Mouse (Mus musculus) heart, embryonic 10.5 days (tissue): ENCODE data around the gene Tex14. TPM values are rescaled to one million over a fixed set of nuclear protein-coding genes. Genes with fewer than 3 reads are reported as not detected.

Experiments used
- DNase-seq: peaks from one replicate; pipeline ENCODE4 v3.0.0-alpha.2; 2017; ENCODE audit warnings: low spot score
- H3K27ac ChIP-seq: fragments of 300-500 bp; sonication (generic); 2 replicates; pipeline ENCODE4 v1.5.1; 2016; ENCODE audit warnings: mild to moderate bottlenecking
- H3K27me3 ChIP-seq: fragments of 300-500 bp; sonication (generic); 2 replicates; pipeline ENCODE4 v1.6.1; 2016; ENCODE audit warnings: mild to moderate bottlenecking; ENCODE audit not compliant: poor library complexity, insufficient read depth, severe bottlenecking
- H3K36me3 ChIP-seq: fragments of 300-500 bp; sonication (generic); 2 replicates; pipeline ENCODE4 v1.6.1; 2016; ENCODE audit warnings: mild to moderate bottlenecking, moderate library complexity
- H3K4me1 ChIP-seq: fragments of 300-500 bp; sonication (generic); 2 replicates; pipeline ENCODE4 v1.6.1; 2016; ENCODE audit warnings: mild to moderate bottlenecking
- H3K4me3 ChIP-seq: fragments of 300-500 bp; sonication (generic); 2 replicates; pipeline ENCODE4 v1.5.1; 2016; ENCODE audit warnings: mild to moderate bottlenecking, moderate library complexity
- H3K9me3 ChIP-seq: fragments of 300-500 bp; sonication (generic); 2 replicates; pipeline ENCODE4 v1.6.1; 2016; ENCODE audit warnings: mild to moderate bottlenecking, moderate library complexity
- WGBS: fragments of 180-500 bp; shearing (Covaris S2); methylation state at CpG from one replicate; pipeline ENCODE4 v1.1.7; 2016; 5-methylcytosine and 5-hydroxymethylcytosine counted together
- polyA plus RNA-seq: library from polyadenylated mRNA; unstranded; fragments of >200 nt; fragmentation: Nextera tagmentation; extraction: Ambion mirVana; gene quantifications from 2 replicates; pipeline ENCODE4 v1.2.1, GENCODE M21; 2016

Gene Tex14
- polyA plus RNA-seq, 1 experiment from 2014 or later = 0.31 TPM

GRCm38 (mm10) chr11:87577601-87578248 is 172.9 kb downstream of the Tex14 start:
- Histone ChIP-seq H3K9me3 (no peaks in the 10 kb centered on the region), H3K36me3 (no peaks in the 10 kb centered on the region), H3K27me3 (peaks cover 18% of the 10 kb centered on the region; the same call in 1 of the 2 replicates), H3K4me1 (peaks cover 72% of the 10 kb centered on the region), H3K4me3 (peak overlapping the region; percentile 67), H3K27ac (peak overlapping the region; percentile 65; the same call in 1 of the 2 replicates)
- 25% methylated on average over 6 of the region's 6 CpGs for WGBS
- no peak for DNase-seq

GRCm38 (mm10) chr11:87578249-87578962 is 173.5 kb downstream of the Tex14 start:
- H3K4me1 ChIP-seq = peaks cover 76% of the 10 kb centered on the region
- H3K27me3 ChIP-seq = peaks cover 18% of the 10 kb centered on the region; the same call in 1 of the 2 replicates
- no peaks in the 10 kb centered on the region for H3K9me3 ChIP-seq
- peak; percentile 90 for DNase-seq
- peak overlapping the region; percentile 67 for H3K4me3 ChIP-seq
- H3K27ac ChIP-seq = peak overlapping the region; percentile 65
- WGBS = under 1% methylated on average over 40 of the region's 40 CpGs
- no peaks in the 10 kb centered on the region for H3K36me3 ChIP-seq

- Histone ChIP-seq H3K4me3 (peak overlapping the region; percentile 67), H3K4me1 (peaks cover 71% of the 10 kb centered on the region), H3K27me3 (peaks cover 18% of the 10 kb centered on the region; the same call in 1 of the 2 replicates), H3K36me3 (no peaks in the 10 kb centered on the region), H3K27ac (peak overlapping the region; percentile 77), H3K9me3 (no peaks in the 10 kb centered on the region)
- no peak for DNase-seq
- WGBS = 11% methylated on average over 10 of the region's 10 CpGs
These were observed 174.2 kb downstream of the Tex14 start for GRCm38 (mm10) chr11:87578963-87579601.

DNA sequence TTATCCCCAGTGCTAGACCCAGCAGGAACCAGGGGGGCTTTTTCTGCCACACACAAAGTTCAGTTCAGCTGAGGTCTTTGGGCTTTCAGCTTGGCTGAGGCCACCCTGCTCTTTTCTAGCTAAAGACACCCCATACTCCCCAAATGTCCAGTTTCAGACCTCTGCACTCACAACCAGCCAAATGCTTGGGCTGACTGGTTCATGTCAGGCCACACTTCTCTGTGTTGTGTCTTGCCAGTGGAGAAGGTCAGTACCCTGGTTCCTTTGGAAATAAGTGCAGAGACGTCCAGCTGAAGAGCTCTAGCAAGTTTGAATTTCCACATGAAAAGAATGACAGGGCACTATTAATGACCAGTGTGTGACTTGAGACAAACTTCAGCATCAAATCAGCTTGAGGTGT is 174.8 kb downstream of the Tex14 start:
- H3K27ac ChIP-seq = peak overlapping the region; percentile 77; the same call in 1 of the 2 replicates
- 37% methylated on average over 1 of the region's 1 CpGs for WGBS
- no peak for DNase-seq

DNA sequence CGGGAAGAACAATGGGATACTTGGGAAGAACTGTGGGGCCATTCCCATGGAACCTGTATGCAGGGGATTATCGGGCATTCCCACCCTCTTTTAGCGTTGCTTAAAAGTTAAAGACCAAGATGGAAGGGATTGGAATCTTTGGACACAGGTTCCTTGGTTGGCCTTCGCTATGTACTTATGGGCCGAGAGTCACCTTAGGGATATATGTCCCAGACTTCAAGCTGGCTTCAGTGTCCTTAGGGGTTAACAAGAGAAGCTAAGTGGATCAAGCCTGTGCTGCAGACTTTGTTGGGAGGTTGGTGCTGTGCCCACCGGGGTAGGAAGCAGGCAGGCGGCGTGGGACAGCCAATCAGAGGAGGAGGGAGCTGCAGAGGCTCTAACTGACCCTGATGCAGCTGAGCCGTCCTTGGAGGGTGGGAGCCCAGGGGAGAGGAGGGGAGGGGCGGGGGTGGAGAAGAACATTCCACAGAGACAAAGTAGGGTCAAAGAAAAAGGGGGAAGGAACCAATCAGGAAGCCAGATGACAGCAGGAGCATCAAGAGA is 175.7 kb downstream of the Tex14 start:
- WGBS = 45% methylated on average over 10 of the region's 10 CpGs

More for the DNA sequence above, 174.8 kb downstream of the Tex14 start:
- Histone ChIP-seq H3K4me1 (peaks cover 69% of the 10 kb centered on the region), H3K9me3 (no peaks in the 10 kb centered on the region), H3K27me3 (peaks cover 18% of the 10 kb centered on the region; the same call in 1 of the 2 replicates), H3K4me3 (no peak overlapping the region), H3K36me3 (no peaks in the 10 kb centered on the region)

DNA sequence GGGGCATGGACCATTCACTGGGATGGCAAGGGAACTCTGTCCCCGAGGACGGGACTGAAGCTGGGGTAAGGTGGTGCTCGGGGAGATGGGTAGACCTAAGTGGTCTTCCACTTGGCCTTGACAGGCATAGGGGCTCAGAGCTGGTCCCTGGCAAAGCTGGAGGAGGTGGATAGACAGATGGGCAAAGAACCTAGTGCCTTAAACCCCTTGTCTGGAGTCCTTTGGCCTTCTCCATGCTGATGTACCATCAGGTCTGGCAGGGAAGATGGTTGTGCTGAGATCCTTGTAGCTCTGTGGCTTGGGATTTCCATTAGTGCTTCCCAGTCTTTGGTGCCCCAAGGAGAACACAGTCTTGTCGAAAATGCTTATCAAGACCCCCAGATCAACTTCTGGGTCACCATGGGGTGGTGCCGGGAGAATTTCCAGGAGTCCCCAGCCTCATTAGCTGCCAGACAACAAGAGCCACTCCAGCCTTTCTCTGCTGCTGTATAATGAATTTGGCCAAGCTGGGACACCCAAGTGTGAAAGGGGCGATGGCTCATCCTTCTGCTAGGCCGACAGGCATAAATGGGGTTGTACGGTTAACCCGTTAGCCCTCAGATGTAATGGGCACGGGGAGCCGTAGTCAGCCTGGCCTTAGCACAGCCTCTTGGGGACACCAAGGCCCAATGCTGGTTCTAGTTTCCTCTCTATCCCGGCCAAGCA is 176.4 kb downstream of the Tex14 start:
- H3K4me1 ChIP-seq = peaks cover 66% of the 10 kb centered on the region
- 79% methylated on average over 12 of the region's 12 CpGs for WGBS

More for the DNA sequence above, 175.7 kb downstream of the Tex14 start:
- no peak for DNase-seq
- no peak overlapping the region for H3K4me3 ChIP-seq
- H3K27ac ChIP-seq = peak overlapping the region; percentile 23; the same call in 1 of the 2 replicates
- no peaks in the 10 kb centered on the region for H3K9me3 ChIP-seq
- no peaks in the 10 kb centered on the region for H3K36me3 ChIP-seq
- H3K4me1 ChIP-seq = peaks cover 66% of the 10 kb centered on the region
- H3K27me3 ChIP-seq = peaks cover 18% of the 10 kb centered on the region; the same call in 1 of the 2 replicates

DNA sequence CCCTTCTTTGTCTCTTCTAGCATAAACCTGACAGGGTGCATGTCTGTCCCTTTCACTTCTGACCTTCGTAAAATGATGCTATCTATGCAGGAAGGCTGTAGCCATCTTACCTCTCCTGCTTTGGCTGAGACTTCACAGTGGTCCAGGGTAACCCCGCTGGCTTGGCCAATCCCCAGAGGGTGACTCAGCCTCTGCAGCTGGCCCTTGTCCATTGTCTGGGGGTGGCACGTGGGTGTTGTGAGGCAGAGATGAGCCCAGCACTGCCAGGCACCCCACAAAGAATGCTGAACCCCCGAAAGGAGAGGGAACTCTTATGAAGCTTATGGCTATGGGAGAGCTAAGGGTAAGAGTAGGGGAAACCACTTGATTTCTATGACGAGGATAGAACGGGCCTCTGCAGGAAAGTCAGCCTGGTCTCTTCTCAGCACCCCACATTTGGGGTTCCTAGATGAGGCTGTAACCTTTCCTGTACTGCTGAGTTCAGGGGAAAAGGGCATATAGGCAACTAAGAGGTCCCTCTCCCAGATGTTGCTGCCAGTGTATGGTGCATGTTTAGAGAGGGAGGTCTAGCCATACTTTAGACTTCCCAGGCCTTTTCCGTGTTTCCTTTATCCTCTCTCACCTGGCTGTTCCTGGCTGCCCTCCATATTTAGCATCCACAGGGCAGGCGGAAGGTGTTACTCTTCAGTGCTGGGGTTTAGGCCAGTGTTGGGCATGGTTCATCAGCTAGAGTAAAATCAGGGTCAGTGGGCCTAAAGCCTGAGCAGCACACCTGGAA is 177.3 kb downstream of the Tex14 start:
- Histone ChIP-seq H3K27ac (no peak overlapping the region), H3K4me1 (peaks cover 65% of the 10 kb centered on the region), H3K4me3 (no peak overlapping the region), H3K36me3 (no peaks in the 10 kb centered on the region), H3K27me3 (peaks cover 18% of the 10 kb centered on the region; the same call in 1 of the 2 replicates), H3K9me3 (no peaks in the 10 kb centered on the region)
- DNase-seq = no peak
- WGBS = 73% methylated on average over 8 of the region's 8 CpGs

More for the DNA sequence above, 176.4 kb downstream of the Tex14 start:
- Histone ChIP-seq H3K36me3 (no peaks in the 10 kb centered on the region), H3K27ac (no peak overlapping the region; the same call in 1 of the 2 replicates), H3K27me3 (peaks cover 18% of the 10 kb centered on the region; the same call in 1 of the 2 replicates), H3K9me3 (no peaks in the 10 kb centered on the region), H3K4me3 (no peak overlapping the region)
- DNase-seq = no peak

GRCm38 (mm10) chr11:87583291-87584034 is 178.6 kb downstream of the Tex14 start:
- peaks cover 52% of the 10 kb centered on the region for H3K4me1 ChIP-seq
- H3K27me3 ChIP-seq = peaks cover 18% of the 10 kb centered on the region; the same call in 1 of the 2 replicates
- 74% methylated on average over 6 of the region's 6 CpGs for WGBS
- DNase-seq = no peak
- no peak overlapping the region for H3K27ac ChIP-seq
- H3K36me3 ChIP-seq = no peaks in the 10 kb centered on the region
- H3K4me3 ChIP-seq = no peak overlapping the region
- no peaks in the 10 kb centered on the region for H3K9me3 ChIP-seq

GRCm38 (mm10) chr11:87584711-87585505 is 180.0 kb downstream of the Tex14 start:
- DNase-seq = no peak
- peaks cover 18% of the 10 kb centered on the region; the same call in 1 of the 2 replicates for H3K27me3 ChIP-seq

DNA sequence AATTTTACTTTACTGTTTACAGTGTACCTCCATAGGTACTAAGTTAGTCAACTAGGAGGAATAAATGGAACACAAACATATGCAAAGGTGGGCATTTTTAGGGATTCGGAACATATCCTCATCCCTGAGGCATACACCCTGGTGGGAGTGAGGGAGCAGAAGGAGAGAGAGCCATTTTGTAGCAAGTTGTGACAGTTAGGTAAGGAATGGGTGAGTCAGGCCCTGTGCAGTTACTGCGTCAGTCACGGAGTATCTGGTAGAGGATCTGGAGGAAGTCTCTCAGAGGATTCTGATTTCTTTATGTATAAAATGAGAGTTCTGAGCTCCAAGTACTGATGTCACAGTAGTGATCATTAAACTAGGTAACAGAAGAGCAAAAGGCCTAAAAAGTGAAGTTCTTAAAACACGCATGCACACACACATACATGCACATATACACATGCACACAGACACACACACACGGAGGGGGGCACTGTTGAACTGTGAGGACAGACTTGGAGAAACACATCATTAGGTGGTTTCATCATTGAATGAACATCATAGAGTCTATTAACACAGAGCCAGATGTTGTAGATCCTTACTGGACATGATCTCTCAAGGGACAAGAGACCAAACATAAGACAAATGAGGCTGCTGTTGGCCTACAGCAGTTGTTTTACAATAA is 182.5 kb downstream of the Tex14 start:
- no peaks in the 10 kb centered on the region for H3K27me3 ChIP-seq
- H3K4me3 ChIP-seq = no peak overlapping the region
- no peaks in the 10 kb centered on the region for H3K9me3 ChIP-seq
- no peak overlapping the region for H3K27ac ChIP-seq
- H3K36me3 ChIP-seq = no peaks in the 10 kb centered on the region
- 87% methylated on average over 5 of the region's 5 CpGs for WGBS
- no peak for DNase-seq
- peaks cover 39% of the 10 kb centered on the region for H3K4me1 ChIP-seq

More at GRCm38 (mm10) chr11:87584711-87585505, 180.0 kb downstream of the Tex14 start:
- no peaks in the 10 kb centered on the region for H3K36me3 ChIP-seq
- 78% methylated on average over 10 of the region's 10 CpGs for WGBS
- H3K4me1 ChIP-seq = peaks cover 45% of the 10 kb centered on the region
- H3K9me3 ChIP-seq = no peaks in the 10 kb centered on the region
- peak overlapping the region; percentile 36; the same call in 1 of the 2 replicates for H3K27ac ChIP-seq
- no peak overlapping the region for H3K4me3 ChIP-seq
